Mouse (Mus musculus) E14TG2a.4 (cell line): Measurements from ENCODE around the gene Cntn2.

Experiments
- H3K27me3 ChIP-seq: 2 replicates; pipeline ENCODE4 v1.6.1; 2014; ENCODE audit warnings: low read length, control low read depth; ENCODE audit not compliant: insufficient read depth
- H3K36me3 ChIP-seq: 2 replicates; pipeline ENCODE4 v1.6.1; 2014; ENCODE audit warnings: low read length, control low read depth; ENCODE audit not compliant: insufficient read depth
- H3K4me1 ChIP-seq: replicated peaks from 2 replicates; pipeline ENCODE4 v1.6.1; 2014; ENCODE audit warnings: low read depth, low read length, control low read depth
- H3K4me3 ChIP-seq: replicated peaks from 2 replicates; pipeline ENCODE4 v1.5.1; 2014; ENCODE audit warnings: mild to moderate bottlenecking, low read length
- H3K9me3 ChIP-seq: 2 replicates; pipeline ENCODE4 v1.6.1; 2014; ENCODE audit warnings: low read length, control low read depth
- CTCF ChIP-seq: conservative IDR thresholded peaks from 2 replicates; pipeline ENCODE4 v1.5.1; 2014; ENCODE audit warnings: low read length
- NANOG ChIP-seq: IDR thresholded peaks from 2 replicates; pipeline ENCODE4 v1.6.1; 2014; ENCODE audit warnings: borderline replicate concordance, low read length, mixed read lengths
- POU5F1 ChIP-seq: IDR thresholded peaks from 2 replicates; pipeline ENCODE4 v1.6.1; 2014; ENCODE audit warnings: low read length, borderline replicate concordance

Gene Cntn2

DNA sequence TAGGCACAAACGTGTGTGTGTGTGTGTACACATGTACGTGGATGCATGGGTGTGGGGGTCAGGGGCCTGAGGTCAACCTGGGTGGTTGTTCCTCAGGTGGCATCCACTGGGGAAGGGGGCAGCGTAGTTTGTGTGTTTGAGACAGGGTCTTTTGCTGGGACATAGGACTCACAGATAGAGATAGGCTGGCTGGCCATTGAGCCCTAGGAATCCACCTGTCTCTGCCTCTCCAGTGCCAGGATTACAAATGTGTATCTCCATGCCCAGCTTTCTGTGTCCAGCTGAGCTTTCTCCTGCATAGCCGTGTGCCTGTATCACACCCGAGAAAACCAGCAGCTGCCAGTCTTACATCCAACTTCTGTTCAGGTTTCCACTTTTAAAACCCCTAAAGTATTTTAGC is 33.3 kb downstream of the Cntn2 start:
- Histone ChIP-seq H3K4me1 (peaks cover 40% of the 10 kb centered on the region), H3K27me3 (no peaks in the 10 kb centered on the region), H3K36me3 (peaks cover 56% of the 10 kb centered on the region), H3K9me3 (no peaks in the 10 kb centered on the region), H3K4me3 (no peak overlapping the region)
- TF ChIP-seq NANOG (no peak), POU5F1 (no peak), CTCF (no peak)

DNA sequence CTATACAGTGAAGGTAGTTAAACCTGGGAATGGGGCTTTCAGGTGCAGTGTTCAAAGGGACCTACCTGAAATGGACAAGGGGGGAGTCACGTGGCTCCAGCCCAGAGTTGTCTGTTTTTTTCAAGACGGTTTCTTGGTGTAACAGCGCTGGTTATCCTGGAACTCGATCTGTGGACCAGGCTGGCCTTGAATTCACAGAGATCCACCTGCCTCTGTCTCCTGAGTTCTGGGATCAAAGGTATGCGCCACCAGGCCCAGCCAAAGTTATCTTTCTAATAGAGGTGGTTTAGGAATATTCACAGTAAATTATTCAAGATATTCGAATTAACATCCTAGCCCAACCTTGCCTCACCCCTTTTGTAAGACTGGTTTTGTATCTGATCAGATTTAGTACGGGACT is 36.4 kb downstream of the Cntn2 start:
- Histone ChIP-seq H3K27me3 (no peaks in the 10 kb centered on the region), H3K4me1 (peaks cover 23% of the 10 kb centered on the region), H3K4me3 (no peak overlapping the region), H3K9me3 (no peaks in the 10 kb centered on the region), H3K36me3 (peaks cover 87% of the 10 kb centered on the region)
- no peak for TF ChIP-seq CTCF
- TF ChIP-seq POU5F1 = no peak
- no peak for TF ChIP-seq NANOG

- Histone ChIP-seq H3K4me3 (no peak within 1 kb of the TSS), H3K4me1 (peaks cover 23% of the 10 kb centered on the region), H3K36me3 (peaks cover 93% of the 10 kb centered on the region), H3K9me3 (no peaks in the 10 kb centered on the region), H3K27me3 (no peaks in the 10 kb centered on the region)
- no peak for TF ChIP-seq NANOG
- TF ChIP-seq POU5F1 = no peak
- TF ChIP-seq CTCF = no peak
Measured at GRCm38 (mm10) chr1:132506058-132506457, 37.0 kb downstream of the Cntn2 start, which contains the start of gene Tmem81. TSS of gene Tmem81 (plus strand) at chr1:132506230.

- Histone ChIP-seq H3K9me3 (no peaks in the 10 kb centered on the region), H3K27me3 (no peaks in the 10 kb centered on the region), H3K4me3 (no peak overlapping the region), H3K4me1 (peaks cover 23% of the 10 kb centered on the region), H3K36me3 (peaks cover 99% of the 10 kb centered on the region)
- TF ChIP-seq NANOG = no peak
- no peak for TF ChIP-seq POU5F1
- TF ChIP-seq CTCF = no peak
Measured at GRCm38 (mm10) chr1:132505155-132505554, 37.9 kb downstream of the Cntn2 start.

- peaks cover 96% of the 10 kb centered on the region for H3K36me3 ChIP-seq
- H3K4me1 ChIP-seq = 0 out of 2 replicates have a peak, but pooled peaks cover 3% of the 10 kb centered on the region
- no peaks in the 10 kb centered on the region for H3K27me3 ChIP-seq
- no peak overlapping the region for H3K4me3 ChIP-seq
- H3K9me3 ChIP-seq = no peaks in the 10 kb centered on the region
- no peak for TF ChIP-seq CTCF
Measured at GRCm38 (mm10) chr1:132500535-132500934, 42.5 kb downstream of the Cntn2 start.

DNA sequence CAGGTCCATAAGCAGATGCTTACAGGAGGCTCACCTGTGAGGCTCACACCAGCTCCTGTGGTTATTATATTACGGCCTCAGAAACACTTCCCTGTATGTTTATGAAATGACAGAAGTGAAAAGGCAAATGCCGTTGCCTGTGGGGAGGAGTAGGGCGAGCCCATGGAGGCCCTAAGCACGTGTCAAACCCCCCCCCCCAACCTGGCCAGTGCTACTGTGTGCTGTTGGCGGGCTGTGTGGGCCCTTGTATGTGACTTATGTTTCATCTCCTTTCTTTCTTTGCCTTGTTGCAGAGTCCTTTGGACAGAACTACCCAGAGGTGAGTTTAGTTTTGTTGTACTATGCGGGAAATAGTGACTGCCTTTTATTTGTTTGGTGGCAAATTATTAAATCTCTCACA is 59.3 kb downstream of the Cntn2 start:
- H3K36me3 ChIP-seq = peaks cover 84% of the 10 kb centered on the region
- no peak overlapping the region for H3K4me3 ChIP-seq
- no peaks in the 10 kb centered on the region for H3K9me3 ChIP-seq
- H3K27me3 ChIP-seq = no peaks in the 10 kb centered on the region
- peaks cover 76% of the 10 kb centered on the region for H3K4me1 ChIP-seq
- TF ChIP-seq NANOG (no peak), CTCF (no peak), POU5F1 (no peak)

- H3K27me3 ChIP-seq = no peaks in the 10 kb centered on the region
- H3K4me3 ChIP-seq = no peak overlapping the region
- H3K9me3 ChIP-seq = no peaks in the 10 kb centered on the region
- H3K4me1 ChIP-seq = peaks cover 76% of the 10 kb centered on the region
- peaks cover 81% of the 10 kb centered on the region for H3K36me3 ChIP-seq
- no peak for TF ChIP-seq CTCF
- no peak for TF ChIP-seq POU5F1
- no peak for TF ChIP-seq NANOG
Measured at GRCm38 (mm10) chr1:132483234-132483633, 59.8 kb downstream of the Cntn2 start.

DNA sequence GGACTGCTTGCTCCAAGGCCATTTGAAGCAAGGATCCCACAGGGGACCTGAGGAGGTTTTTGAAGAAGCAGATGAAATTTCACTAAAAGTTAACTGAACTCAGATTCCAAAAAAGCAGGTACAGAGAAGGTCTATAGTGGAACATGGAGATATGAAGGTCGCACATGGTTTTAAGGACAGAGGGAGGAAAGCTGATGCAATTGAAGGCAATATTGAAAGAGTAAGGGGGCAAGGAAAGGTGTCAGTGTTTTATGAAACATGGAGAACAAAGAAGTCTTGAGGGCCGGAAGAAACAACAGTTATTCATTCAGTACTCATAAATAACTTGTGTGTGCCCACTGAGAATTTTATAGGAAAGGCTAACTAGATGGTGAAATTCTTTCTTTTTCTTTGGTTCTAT is 61.4 kb downstream of the Cntn2 start:
- Histone ChIP-seq H3K36me3 (peaks cover 65% of the 10 kb centered on the region), H3K4me1 (peaks cover 64% of the 10 kb centered on the region), H3K9me3 (no peaks in the 10 kb centered on the region), H3K27me3 (no peaks in the 10 kb centered on the region), H3K4me3 (no peak overlapping the region)
- TF ChIP-seq CTCF (no peak), NANOG (no peak), POU5F1 (no peak)

DNA sequence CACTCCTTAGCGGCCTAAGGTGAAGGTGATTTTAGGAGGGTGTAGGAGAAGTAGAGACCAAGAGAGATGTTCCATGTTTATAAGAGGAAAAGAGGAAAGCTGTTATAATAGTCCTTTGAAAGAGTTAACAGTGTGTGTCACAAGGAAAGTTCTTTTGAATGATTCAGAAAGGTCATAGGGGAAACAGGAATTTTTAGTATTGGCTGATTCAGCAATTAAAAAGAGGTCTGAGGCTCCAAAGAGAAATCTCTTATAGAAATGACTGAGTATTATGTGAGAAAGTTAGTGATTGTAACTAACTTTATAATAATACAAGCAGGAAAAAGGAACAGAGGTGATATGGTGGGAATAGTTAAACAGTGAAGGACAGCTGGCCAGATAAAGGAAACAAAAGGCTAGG is 63.6 kb downstream of the Cntn2 start:
- no peak overlapping the region for H3K4me3 ChIP-seq
- no peaks in the 10 kb centered on the region for H3K9me3 ChIP-seq
- H3K4me1 ChIP-seq = peaks cover 80% of the 10 kb centered on the region
- no peaks in the 10 kb centered on the region for H3K27me3 ChIP-seq
- peaks cover 52% of the 10 kb centered on the region for H3K36me3 ChIP-seq
- TF ChIP-seq NANOG (no peak), POU5F1 (no peak), CTCF (no peak)
